Mouse (Mus musculus): ENCODE results near the gene Tnip2. TPM values are rescaled to one million over a fixed set of nuclear protein-coding genes. Genes with fewer than 3 reads are reported as not detected.
A peak's percentile ranks its signal among the peaks of the same experiment; 100 is the strongest.

Tnip2 gene
- total RNA-seq (2021): 10 to 100 TPM; 14.9 to 18.3 TPM
- long read RNA-seq, experiment 1, transcript Tnip2-202 (6 exons, 1,987 nt): major isoform, 7 of 11 reads
- long read RNA-seq, experiment 1, partial matches to known transcripts: 0 of 11 reads
- long read RNA-seq, experiment 1, other reads (novel, unspliced or antisense): 4 of 11 reads
- long read RNA-seq, experiment 2, transcript Tnip2-202 (6 exons, 1,987 nt): major isoform, 27 of 43 reads
- long read RNA-seq, experiment 2, partial matches to known transcripts: 4 of 43 reads
- long read RNA-seq, experiment 2, other reads (novel, unspliced or antisense): 7 of 43 reads

- DNase-seq (ENCODE audit: low spot score in 2 of 2): peak; percentile 94 to 96
These were observed at the start of gene Tnip2 for GRCm38 (mm10) chr5:34513466-34514217. TSS of gene Tnip2 (minus strand) at chr5:34513991.

GRCm38 (mm10) chr5:34551821-34552220, 38.0 kb upstream of the Tnip2 start:
- DNase-seq (ENCODE audit: low spot score in 2 of 2): no peak

DNA sequence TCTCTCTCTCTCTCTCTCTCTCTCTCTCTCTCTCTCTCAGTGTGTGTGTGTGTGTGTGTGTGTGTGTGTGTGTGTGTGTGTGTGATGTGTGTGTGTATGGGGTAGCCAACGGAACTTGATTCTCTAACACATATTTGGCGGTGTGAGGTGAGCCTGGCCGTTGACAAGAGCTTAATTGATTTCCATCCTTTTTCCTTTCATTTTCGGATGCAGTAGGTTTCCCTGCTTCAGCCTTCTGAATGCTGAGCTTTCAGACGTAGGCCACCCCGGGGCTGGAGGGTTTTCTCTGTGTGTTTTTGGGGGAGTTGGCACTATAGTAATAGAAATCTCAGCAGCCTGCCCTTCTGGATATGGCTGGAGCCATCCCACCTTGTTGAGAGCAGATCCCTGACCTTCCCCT, 36.5 kb upstream of the Tnip2 start:
- DNase-seq (ENCODE audit: low spot score in 2 of 2): no peak

- DNase-seq (ENCODE audit: low spot score in 2 of 2): no peak
These were observed 35.9 kb upstream of the Tnip2 start for GRCm38 (mm10) chr5:34549483-34550221.

- DNase-seq (ENCODE audit: low spot score in 2 of 2): no peak
These were observed 35.3 kb upstream of the Tnip2 start for GRCm38 (mm10) chr5:34549135-34549482.

DNA sequence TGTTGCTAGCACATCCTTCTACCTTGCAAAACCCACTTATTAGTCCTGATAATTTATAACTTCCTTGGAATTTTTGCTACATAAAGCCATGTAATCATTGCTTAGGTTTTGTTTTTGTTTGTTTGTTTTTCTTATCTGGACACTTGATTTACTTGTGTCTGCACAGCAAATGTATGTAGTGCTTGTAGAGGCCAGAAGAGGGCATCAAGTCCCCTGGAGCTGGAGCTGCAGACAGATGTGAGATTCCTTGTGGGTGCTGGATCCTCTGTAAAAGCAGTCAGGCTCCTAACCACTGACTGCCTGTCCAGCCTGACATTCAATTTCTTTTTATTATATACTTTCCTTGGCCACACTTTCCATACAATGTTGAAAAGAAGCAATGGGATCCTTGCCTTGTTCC, 33.6 kb upstream of the Tnip2 start:
- no peak for DNase-seq (ENCODE audit: low spot score in 2 of 2)

- DNase-seq (ENCODE audit: low spot score in 2 of 2): no peak
These were observed 29.3 kb upstream of the Tnip2 start for GRCm38 (mm10) chr5:34543114-34543513.

GRCm38 (mm10) chr5:34542166-34542565, 28.4 kb upstream of the Tnip2 start:
- no peak for DNase-seq (ENCODE audit: low spot score in 2 of 2)

GRCm38 (mm10) chr5:34539121-34539520, 25.3 kb upstream of the Tnip2 start:
- no peak for DNase-seq (ENCODE audit: low spot score in 2 of 2)

GRCm38 (mm10) chr5:34538527-34538926, 24.7 kb upstream of the Tnip2 start:
- DNase-seq (ENCODE audit: low spot score in 2 of 2): no peak

- no peak for DNase-seq (ENCODE audit: low spot score in 2 of 2)
These were observed 24.3 kb upstream of the Tnip2 start for GRCm38 (mm10) chr5:34538079-34538478.

GRCm38 (mm10) chr5:34535831-34536230, 22.0 kb upstream of the Tnip2 start:
- peak in 1 of 2 experiments; percentile 42 for DNase-seq (ENCODE audit: low spot score in 2 of 2)

DNA sequence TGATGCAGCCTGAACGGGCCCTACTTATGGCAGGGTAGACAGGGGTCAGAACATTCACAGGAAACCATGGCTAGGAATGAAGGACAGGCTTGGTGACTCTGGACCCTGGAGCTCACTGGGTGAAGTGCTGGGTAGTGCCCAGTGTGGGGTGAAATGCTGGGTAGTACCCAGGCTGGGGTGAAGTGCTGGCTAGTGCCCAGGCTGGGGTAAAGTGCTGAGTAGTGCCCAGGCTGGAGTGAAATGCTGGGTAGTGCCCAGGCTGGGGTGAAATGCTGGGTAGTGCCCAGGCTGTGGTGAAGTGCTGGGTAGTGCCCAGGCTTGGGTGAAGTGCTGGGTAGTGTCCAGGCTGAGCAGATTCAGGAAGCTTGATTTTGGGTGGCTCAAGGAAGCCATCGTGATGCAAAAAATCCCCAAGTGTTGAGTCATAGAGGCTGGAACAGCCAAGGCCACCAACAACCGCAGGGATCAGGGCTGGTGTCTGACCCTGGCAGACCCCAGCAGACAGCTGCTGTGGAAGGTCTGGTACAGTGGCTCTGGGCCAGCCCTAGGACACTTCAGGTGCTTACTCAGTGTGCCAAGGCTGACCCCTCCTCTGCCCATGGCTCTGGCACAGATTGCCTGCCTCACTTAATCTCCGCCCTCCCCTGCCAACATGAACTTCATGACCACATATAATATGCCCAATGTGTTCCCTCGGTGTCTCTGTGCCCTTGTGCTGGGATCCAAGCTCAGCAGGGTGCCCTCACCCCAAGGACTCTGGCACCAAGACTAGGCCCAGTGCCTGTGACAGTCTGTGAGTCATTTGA, 21.2 kb upstream of the Tnip2 start:
- peak; percentile 58 to 74 for DNase-seq (ENCODE audit: low spot score in 2 of 2)

GRCm38 (mm10) chr5:34533820-34534219, 20.0 kb upstream of the Tnip2 start:
- DNase-seq (ENCODE audit: low spot score in 2 of 2): peak in 1 of 2 experiments; percentile 29

DNA sequence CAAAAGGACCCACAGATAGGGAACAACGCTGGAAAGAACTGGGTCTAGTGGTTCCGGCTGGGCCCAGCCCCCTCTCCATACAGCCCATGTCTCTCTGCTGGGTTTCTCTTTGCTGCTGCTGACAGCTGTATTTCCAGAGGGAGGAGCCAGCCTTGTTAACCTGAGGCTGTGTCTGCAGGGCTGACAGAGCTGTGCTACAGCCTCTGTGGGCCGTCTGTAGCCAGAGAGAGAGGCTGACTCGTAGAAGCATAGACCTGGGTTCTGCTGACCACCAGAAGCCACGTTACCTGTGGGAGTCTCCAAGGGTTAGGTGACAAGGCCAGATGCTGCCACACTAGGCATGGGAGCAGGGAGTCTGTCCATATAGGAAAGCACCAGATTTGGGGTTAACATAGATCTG, 19.3 kb upstream of the Tnip2 start:
- no peak for DNase-seq (ENCODE audit: low spot score in 2 of 2)

- no peak for DNase-seq (ENCODE audit: low spot score in 2 of 2)
These were observed 16.9 kb upstream of the Tnip2 start for GRCm38 (mm10) chr5:34530687-34531086.

GRCm38 (mm10) chr5:34530116-34530515, 16.3 kb upstream of the Tnip2 start:
- no peak for DNase-seq (ENCODE audit: low spot score in 2 of 2)

DNA sequence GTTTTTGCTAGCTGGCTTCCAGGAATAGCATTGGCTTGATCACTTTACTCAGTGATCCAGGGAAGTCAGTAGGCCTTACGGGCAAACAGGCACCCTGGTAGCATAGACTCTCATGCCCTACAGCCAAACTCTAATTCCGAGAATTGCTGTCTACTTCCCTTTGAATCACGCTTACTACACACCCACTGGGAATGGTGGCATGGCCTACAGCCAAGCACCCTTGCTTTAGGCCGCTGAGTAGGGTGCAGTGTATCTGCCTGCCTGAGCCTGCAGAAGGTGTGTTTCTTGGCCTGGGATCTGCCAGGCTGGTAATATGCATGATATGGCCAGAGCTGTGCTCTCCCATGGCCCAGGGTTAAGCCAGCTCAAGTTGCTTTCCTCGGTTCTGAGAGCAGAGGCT, 14.9 kb upstream of the Tnip2 start:
- no peak for DNase-seq (ENCODE audit: low spot score in 2 of 2)

GRCm38 (mm10) chr5:34527352-34527751, 13.6 kb upstream of the Tnip2 start:
- peak in 1 of 2 experiments; percentile 18 for DNase-seq (ENCODE audit: low spot score in 2 of 2)

DNA sequence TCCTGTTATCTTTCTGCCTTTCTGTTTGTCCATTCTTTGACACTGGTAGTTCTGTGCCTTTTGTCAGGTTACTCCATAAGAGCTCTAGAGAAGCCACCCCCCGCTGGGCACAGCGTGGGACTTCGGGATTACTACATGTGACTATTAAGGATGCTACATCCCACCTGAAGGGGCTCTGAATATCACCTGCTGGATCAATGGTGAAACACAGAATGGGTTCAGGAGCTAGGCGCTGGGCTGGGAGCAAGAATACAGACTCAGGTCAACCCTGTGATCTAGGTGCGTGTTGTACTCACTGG, 12.6 kb upstream of the Tnip2 start:
- no peak for DNase-seq (ENCODE audit: low spot score in 2 of 2)
